Mouse (Mus musculus) erythroblast, embryonic 14.5 days (primary cell): Measurements from ENCODE around the gene Fam178b.

Source experiments
- GATA1 ChIP-seq: IDR thresholded peaks from 2 replicates; pipeline ENCODE4 v1.6.1; 2012; ENCODE audit warnings: low read length, inconsistent platforms, mixed read lengths
- TAL1 ChIP-seq: IDR thresholded peaks from 3 replicates; pipeline ENCODE4 v1.6.1; 2012; ENCODE audit warnings: low read length, inconsistent platforms, mixed read lengths

- TF ChIP-seq TAL1 (no peak), GATA1 (no peak)
These were observed 91.6 kb downstream of the Fam178b start for GRCm38 (mm10) chr1:36591408-36591807.
